Mouse (Mus musculus) testis, adult 2 months (tissue): ENCODE measurements at regions not wholly inside any gene's neighbourhood (a gene's known extent, or its start where the extent isn't known, plus 50 kb on each side); places are given as distances from the start of the nearest gene placed in this dataset.

Experiments used
- CTCF ChIP-seq: fragments of 200-500 bp; IDR thresholded peaks from 2 replicates; pipeline ENCODE4 v1.5.1; 2012; ENCODE audit warnings: low read depth, mild to moderate bottlenecking, inconsistent platforms, low read length, moderate library complexity; ENCODE audit not compliant: control insufficient read depth, insufficient read depth, insufficient replicate concordance
- POLR2A ChIP-seq: fragments of 200-500 bp; IDR thresholded peaks from 2 replicates; pipeline ENCODE4 v1.6.1; 2012; ENCODE audit warnings: low read depth, mild to moderate bottlenecking, inconsistent platforms, low read length, moderate library complexity; ENCODE audit not compliant: control insufficient read depth

GRCm38 (mm10) chr7:115331698-115332097 lies 588.2 kb downstream of the Insc start:
- no peak for TF ChIP-seq CTCF
- TF ChIP-seq POLR2A = no peak
